Mouse (Mus musculus): Measurements from ENCODE around the gene Tceal9. TPM values are rescaled to one million over a fixed set of nuclear protein-coding genes. Genes with fewer than 3 reads are reported as not detected.
"Not testable (repeated sequence)": the region's sequence is repeated elsewhere in the genome, so short reads cannot be mapped to it uniquely, and the experiment has no call there.

The Tceal9 gene
- polyA plus RNA-seq, 1 experiment from 2014 or later = 248 TPM

DNA sequence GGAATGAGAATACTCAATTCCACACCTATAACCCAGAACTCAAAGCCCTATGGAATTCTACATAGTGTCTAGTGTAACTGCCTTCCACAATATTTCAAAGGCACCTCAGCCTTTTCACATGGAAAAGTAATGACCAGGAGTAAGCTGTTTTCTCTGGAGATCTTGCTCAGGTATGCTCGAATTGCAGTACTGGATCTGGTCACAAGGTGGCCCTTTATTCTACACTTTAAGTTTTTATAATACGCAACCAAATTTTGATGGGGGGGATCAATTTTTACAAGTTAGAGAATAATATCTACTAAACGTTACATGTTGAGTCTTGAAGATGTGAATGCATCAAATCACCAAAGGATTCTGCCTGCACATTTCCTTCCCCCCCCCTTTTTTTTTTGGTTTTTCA, 6.8 kb upstream of the Tceal9 start:
- no peaks in the 10 kb centered on the region for H3K27me3 ChIP-seq (replicated peaks)
- H3K9ac ChIP-seq = no peak overlapping the region
- H3K36me3 ChIP-seq (replicated peaks) = no peaks in the 10 kb centered on the region
- ATAC-seq (replicated peaks) = no peak
- no peak overlapping the region for H3K4me3 ChIP-seq
- no peak overlapping the region for H3K4me2 ChIP-seq
- H3K27ac ChIP-seq = no peak overlapping the region
- H3K4me1 ChIP-seq = no peaks in the 10 kb centered on the region
- no peaks in the 10 kb centered on the region for H3K9me3 ChIP-seq
- 53% methylated on average over 3 of the region's 3 CpGs for WGBS

- no peaks in the 10 kb centered on the region for H3K27me3 ChIP-seq (replicated peaks)
- H3K4me2 ChIP-seq = no peak overlapping the region
- no peak overlapping the region for H3K4me3 ChIP-seq
- no peaks in the 10 kb centered on the region for H3K36me3 ChIP-seq (replicated peaks)
- no peaks in the 10 kb centered on the region for H3K9me3 ChIP-seq
- H3K27ac ChIP-seq = no peak overlapping the region
- WGBS = 85% methylated on average over 2 of the region's 2 CpGs
- no peak for ATAC-seq (replicated peaks)
- H3K4me1 ChIP-seq = peaks cover 4% of the 10 kb centered on the region; the same call in 1 of the 2 replicates
- H3K9ac ChIP-seq = no peak overlapping the region
Measured at GRCm38 (mm10) chrX:136243181-136243580, 1.7 kb upstream of the Tceal9 start.

GRCm38 (mm10) chrX:136245521-136246071, 717 bp downstream of the Tceal9 start:
- peak; percentile 81 for ATAC-seq (replicated peaks)
- 22% methylated on average over 15 of the region's 15 CpGs for WGBS

DNA sequence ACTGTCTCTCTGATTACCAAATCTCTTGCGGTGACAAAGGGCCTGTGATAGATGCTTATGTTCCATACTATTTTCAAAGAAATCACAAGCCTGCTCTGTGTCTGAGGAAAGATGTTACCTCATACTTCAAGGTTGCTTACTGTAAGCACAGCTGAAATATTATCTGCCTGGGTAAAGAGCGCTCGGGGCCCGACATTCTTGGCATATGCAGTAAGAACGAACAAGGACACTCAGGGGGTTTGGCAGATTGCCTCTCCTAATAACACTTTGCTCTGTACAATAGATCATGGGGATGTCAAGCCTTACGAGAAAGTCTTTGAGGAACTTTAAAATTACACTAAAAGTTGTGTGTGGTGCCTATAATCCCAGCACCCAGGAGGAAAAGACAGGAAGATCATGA, 3.9 kb downstream of the Tceal9 start:
- H3K27me3 ChIP-seq (replicated peaks) = no peaks in the 10 kb centered on the region
- no peaks in the 10 kb centered on the region for H3K9me3 ChIP-seq
- no peak overlapping the region for H3K9ac ChIP-seq
- no peak overlapping the region for H3K4me3 ChIP-seq
- H3K27ac ChIP-seq = no peak overlapping the region
- H3K36me3 ChIP-seq (replicated peaks) = no peaks in the 10 kb centered on the region
- 82% methylated on average over 6 of the region's 6 CpGs for WGBS
- peaks cover 4% of the 10 kb centered on the region; the same call in 1 of the 2 replicates for H3K4me1 ChIP-seq
- no peak overlapping the region for H3K4me2 ChIP-seq
- no peak for ATAC-seq (replicated peaks)

More at GRCm38 (mm10) chrX:136245521-136246071, 717 bp downstream of the Tceal9 start:
- Histone ChIP-seq H3K9ac (peak overlapping the region; percentile 69), H3K27me3 (replicated peaks) (no peaks in the 10 kb centered on the region), H3K4me3 (peak overlapping the region; percentile 60), H3K9me3 (no peaks in the 10 kb centered on the region), H3K4me1 (peaks cover 4% of the 10 kb centered on the region; the same call in 1 of the 2 replicates), H3K4me2 (peak overlapping the region; percentile 51), H3K36me3 (replicated peaks) (no peaks in the 10 kb centered on the region), H3K27ac (peak overlapping the region; percentile 82)

- peaks cover 4% of the 10 kb centered on the region; the same call in 1 of the 2 replicates for H3K4me1 ChIP-seq
- H3K4me3 ChIP-seq = no peak overlapping the region
- 80% methylated on average over 7 of the region's 7 CpGs for WGBS
- no peak for ATAC-seq (replicated peaks)
- H3K4me2 ChIP-seq = no peak overlapping the region
- no peaks in the 10 kb centered on the region for H3K9me3 ChIP-seq
- no peaks in the 10 kb centered on the region for H3K27me3 ChIP-seq (replicated peaks)
- H3K9ac ChIP-seq = no peak overlapping the region
- H3K27ac ChIP-seq = no peak overlapping the region
- H3K36me3 ChIP-seq (replicated peaks) = no peaks in the 10 kb centered on the region
Measured at GRCm38 (mm10) chrX:136249671-136250070, 4.8 kb downstream of the Tceal9 start.

DNA sequence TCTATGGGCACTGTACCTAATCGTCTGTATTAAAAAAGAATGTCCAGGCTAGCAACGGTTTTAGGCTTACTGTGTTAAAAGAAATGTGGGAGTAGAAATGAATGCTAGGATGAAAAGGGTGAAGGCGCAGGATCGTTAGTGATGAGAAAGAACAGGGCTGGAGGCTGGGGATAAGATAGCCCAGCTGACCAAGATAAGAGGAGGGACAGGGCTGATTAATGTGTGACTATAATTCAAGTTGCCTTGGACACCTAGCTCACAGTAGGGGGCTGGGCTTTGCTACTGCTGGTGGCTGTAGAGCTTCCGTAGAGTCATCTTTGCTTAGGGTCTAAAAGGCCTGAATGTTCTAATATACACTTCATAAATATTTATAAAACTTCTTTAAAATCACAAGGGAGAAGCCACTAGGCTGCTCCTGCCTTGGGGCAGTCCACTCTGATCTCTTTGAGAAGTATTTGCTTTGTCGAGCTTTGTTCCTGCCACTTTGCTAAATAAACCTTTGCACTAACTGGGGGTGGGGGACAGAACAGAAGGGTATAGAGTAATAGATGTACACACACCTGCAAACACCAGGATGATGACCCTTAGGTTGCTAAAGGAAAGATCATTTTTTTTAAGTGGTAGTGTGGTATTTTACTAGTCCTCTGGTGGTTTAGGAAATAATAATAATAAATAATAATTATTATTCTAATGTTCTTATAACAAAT, 7.3 kb downstream of the Tceal9 start:
- peaks cover 2% of the 10 kb centered on the region; the same call in 1 of the 2 replicates for H3K4me1 ChIP-seq
- no peak overlapping the region for H3K4me3 ChIP-seq
- no peaks in the 10 kb centered on the region for H3K36me3 ChIP-seq (replicated peaks)
- no peak overlapping the region for H3K27ac ChIP-seq
- ATAC-seq (replicated peaks) = no peak
- 46% methylated on average over 6 of the region's 6 CpGs for WGBS
- no peaks in the 10 kb centered on the region for H3K27me3 ChIP-seq (replicated peaks)
- H3K4me2 ChIP-seq = no peak overlapping the region
- no peak overlapping the region for H3K9ac ChIP-seq
- H3K9me3 ChIP-seq = no peaks in the 10 kb centered on the region

GRCm38 (mm10) chrX:136267720-136268119, 22.8 kb downstream of the Tceal9 start:
- 84% methylated on average over 5 of the region's 5 CpGs for WGBS
- H3K9ac ChIP-seq = no peak overlapping the region
- H3K4me1 ChIP-seq = peaks cover 13% of the 10 kb centered on the region
- no peak overlapping the region for H3K4me3 ChIP-seq
- no peak overlapping the region for H3K27ac ChIP-seq
- H3K36me3 ChIP-seq (replicated peaks) = no peaks in the 10 kb centered on the region
- H3K4me2 ChIP-seq = no peak overlapping the region
- no peaks in the 10 kb centered on the region for H3K27me3 ChIP-seq (replicated peaks)
- no peaks in the 10 kb centered on the region for H3K9me3 ChIP-seq
- no peak for ATAC-seq (replicated peaks)

DNA sequence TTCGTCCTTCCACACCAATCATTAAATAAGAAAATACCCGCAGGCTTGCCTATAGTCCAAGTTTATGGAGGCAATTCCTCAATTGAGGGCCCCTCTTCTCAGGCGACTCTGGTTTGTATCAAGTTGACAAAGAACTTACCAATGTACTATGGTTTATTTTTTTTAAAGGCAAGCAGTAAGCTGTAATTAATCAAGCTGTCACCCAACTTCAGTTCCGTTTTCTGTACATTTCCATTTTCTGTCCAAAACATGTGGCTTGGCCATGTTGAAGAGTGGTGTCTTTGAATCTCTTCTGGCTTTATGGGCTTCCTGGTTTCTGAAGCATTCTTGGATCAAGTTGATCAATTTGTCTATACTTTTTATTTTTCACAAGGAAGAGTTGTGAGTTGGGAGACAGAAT, 23.3 kb downstream of the Tceal9 start:
- Histone ChIP-seq H3K4me2 (no peak overlapping the region), H3K9ac (no peak overlapping the region), H3K4me3 (no peak overlapping the region), H3K9me3 (no peaks in the 10 kb centered on the region), H3K27me3 (replicated peaks) (no peaks in the 10 kb centered on the region), H3K36me3 (replicated peaks) (no peaks in the 10 kb centered on the region), H3K4me1 (peaks cover 13% of the 10 kb centered on the region), H3K27ac (no peak overlapping the region)
- ATAC-seq (replicated peaks) = no peak
- 85% methylated on average over 4 of the region's 4 CpGs for WGBS

DNA sequence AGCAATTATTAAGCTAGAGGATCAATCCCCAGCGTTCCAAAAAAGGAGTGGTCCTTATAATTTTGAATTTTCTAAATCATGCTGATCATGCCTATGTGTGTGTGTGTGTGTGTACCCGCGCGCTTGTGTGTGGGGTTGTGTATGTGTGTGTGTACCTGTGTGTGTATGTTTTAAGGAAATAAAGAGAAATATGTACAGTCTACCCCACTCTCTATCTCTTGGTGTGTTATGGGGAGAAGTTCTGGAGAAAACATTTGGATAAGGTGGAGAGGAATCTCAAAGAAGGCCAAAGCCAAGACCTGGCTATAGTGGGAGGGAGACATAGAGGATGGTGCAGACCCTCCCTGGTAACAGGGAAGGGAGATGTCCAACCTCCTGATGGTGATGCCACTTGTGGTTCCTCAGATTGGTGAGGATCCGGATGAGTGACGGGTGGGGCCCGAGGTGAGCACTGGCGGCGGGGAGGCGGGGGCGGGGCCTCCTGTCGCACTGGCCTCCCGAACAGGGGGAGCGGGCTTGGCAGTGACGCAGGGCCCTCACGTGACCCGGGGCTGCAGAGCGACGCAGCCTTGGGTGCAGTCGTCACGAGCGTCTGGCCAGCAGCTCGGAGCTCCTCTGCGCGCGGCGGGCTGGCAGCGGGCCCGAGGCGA, 25.0 kb downstream of the Tceal9 start, which contains the start of gene Bex3:
Bex3 (plus strand) TSS at position 511 of the 650 bp plus-strand sequence.
- peak; percentile 99 for ATAC-seq (replicated peaks)
- Histone ChIP-seq H3K27ac (peak within 1 kb of the TSS; percentile 76), H3K4me1 (peaks cover 13% of the 10 kb centered on the region), H3K4me3 (peak within 1 kb of the TSS; percentile 47), H3K9ac (peak within 1 kb of the TSS; percentile 37; the same call in 1 of the 2 replicates), H3K4me2 (peak within 1 kb of the TSS; percentile 54)
- 38% methylated on average over 13 of the region's 30 CpGs for WGBS
- H3K9me3 ChIP-seq; H3K27me3 ChIP-seq (replicated peaks); H3K36me3 ChIP-seq (replicated peaks): not testable (repeated sequence)

DNA sequence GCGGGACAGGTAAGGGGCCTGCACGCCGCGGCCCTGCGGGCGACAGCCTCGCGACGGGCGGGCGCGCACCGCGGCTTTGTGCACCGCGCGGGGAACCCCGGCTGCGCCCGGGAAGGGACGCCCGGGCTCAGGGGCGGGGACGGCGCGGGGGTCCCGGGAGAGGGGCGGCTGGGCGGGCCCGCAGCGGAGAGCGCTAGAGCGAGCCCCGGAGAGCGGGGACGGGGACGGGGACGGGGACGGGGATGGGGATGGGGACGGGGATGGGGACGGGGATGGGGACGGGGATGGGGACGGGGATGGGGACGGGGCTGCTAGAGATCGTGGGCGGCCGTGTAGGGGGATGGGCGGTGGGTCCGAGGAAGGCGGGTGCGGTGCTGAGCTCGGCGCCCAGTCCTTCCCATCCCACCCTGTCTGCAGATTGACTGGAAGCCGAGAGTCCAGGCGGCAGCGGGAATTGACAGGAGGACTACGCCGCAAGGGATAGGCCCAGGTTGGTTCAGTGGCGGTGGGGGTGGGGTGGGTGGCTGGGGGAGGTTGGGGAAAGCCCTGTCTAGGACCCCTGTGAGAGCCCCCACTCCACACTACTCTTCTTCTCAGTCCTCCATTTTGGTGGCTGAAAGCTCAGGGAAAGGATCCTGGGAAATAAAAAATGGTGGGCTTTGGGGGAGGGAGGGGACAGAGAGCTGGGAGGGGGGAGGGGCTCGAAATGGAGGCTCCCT, 25.7 kb downstream of the Tceal9 start:
- 26% methylated on average over 14 of the region's 60 CpGs for WGBS

DNA sequence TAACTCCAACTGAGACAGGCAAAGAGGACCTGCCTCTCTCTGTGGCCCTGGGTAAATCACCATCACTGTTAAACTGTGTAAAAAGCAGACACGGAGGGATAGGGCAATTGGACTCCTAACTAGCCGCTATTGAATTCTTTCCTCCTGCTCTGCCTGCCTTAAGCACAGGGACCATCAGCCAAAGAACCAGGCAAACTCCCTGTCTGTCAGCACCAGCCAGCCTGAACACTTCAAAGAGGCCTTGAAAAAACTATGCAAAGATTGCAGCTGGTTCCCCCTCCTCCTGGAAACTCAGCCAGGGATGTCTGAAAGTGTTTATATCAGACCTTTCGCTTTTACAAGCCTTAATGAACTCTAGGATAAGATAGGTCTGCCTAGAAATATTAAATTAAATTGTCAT, 29.7 kb downstream of the Tceal9 start:
- peaks cover 13% of the 10 kb centered on the region for H3K4me1 ChIP-seq
- WGBS = 26% methylated on average over 3 of the region's 3 CpGs
- 0 out of 2 replicates have a peak, but pooled peaks cover 4% of the 10 kb centered on the region for H3K27me3 ChIP-seq (replicated peaks)
- no peak overlapping the region for H3K4me3 ChIP-seq
- H3K9me3 ChIP-seq = no peaks in the 10 kb centered on the region
- ATAC-seq (replicated peaks) = no peak
- no peak overlapping the region for H3K9ac ChIP-seq
- H3K4me2 ChIP-seq = no peak overlapping the region
- 0 out of 2 replicates have a peak overlapping the region, but pooled peaks have one; percentile 34 for H3K27ac ChIP-seq
- no peaks in the 10 kb centered on the region for H3K36me3 ChIP-seq (replicated peaks)

More for the DNA sequence above, 25.7 kb downstream of the Tceal9 start:
- H3K9ac ChIP-seq = peak overlapping the region; percentile 37; the same call in 1 of the 2 replicates
- not testable (repeated sequence) for H3K27me3 ChIP-seq (replicated peaks); H3K9me3 ChIP-seq; H3K36me3 ChIP-seq (replicated peaks)
- H3K4me2 ChIP-seq = peak overlapping the region; percentile 54
- ATAC-seq (replicated peaks) = peak; percentile 72
- peaks cover 13% of the 10 kb centered on the region for H3K4me1 ChIP-seq
- peak overlapping the region; percentile 76 for H3K27ac ChIP-seq
- H3K4me3 ChIP-seq = peak overlapping the region; percentile 47

GRCm38 (mm10) chrX:136275386-136275785, 30.5 kb downstream of the Tceal9 start:
- H3K9me3 ChIP-seq = no peaks in the 10 kb centered on the region
- 33% methylated on average over 3 of the region's 3 CpGs for WGBS
- H3K27me3 ChIP-seq (replicated peaks) = 0 out of 2 replicates have a peak, but pooled peaks cover 4% of the 10 kb centered on the region
- H3K4me2 ChIP-seq = no peak overlapping the region
- peaks cover 13% of the 10 kb centered on the region for H3K4me1 ChIP-seq
- H3K27ac ChIP-seq = no peak overlapping the region
- H3K4me3 ChIP-seq = no peak overlapping the region
- H3K36me3 ChIP-seq (replicated peaks) = no peaks in the 10 kb centered on the region
- no peak for ATAC-seq (replicated peaks)
- H3K9ac ChIP-seq = no peak overlapping the region
